Mouse (Mus musculus): ENCODE data around the gene 6030468B19Rik. TPM values are rescaled to one million over a fixed set of nuclear protein-coding genes. Genes with fewer than 3 reads are reported as not detected.
A peak's percentile ranks its signal among the peaks of the same experiment; 100 is the strongest.

6030468B19Rik gene
- 90.0 and 95.8 TPM in 2 replicates for polyA plus RNA-seq (2015; fragmentation: Nextera tagmentation; extraction: Ambion mirVana)

DNA sequence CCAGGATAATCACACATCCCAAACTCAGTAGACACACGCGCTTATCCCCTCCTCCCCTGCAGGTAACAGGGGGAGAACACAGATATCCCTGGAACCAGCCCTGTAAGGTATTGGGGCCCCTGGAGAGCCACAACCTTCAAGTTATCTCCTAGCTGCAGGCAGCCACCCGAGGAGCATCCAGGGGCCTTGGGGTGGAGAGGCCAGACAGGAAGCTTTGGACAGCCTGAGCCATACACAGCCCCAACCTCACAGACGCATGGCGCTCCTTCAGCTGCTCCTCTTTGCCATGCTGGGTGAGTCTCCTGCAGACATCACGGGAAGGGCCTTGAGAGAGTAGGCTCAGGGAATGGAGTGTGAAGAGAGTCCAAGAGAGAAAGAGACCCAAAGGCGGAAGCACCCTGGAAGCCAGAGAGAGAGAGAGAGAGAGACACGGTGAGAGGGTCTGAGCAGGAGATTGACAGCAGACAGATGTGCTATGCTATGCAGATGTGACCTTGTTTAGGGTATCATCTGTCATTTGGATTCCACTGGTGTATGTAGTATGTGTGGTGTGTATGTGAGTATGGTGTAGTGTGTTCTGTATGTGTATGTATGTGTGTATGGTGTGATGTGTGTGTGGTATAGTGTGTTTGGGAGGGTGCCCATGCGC lies at the start of gene 6030468B19Rik:
6030468B19Rik (plus strand) TSS at position 150 of the 649 bp plus-strand sequence.
- Histone ChIP-seq H3K27ac (replicated peaks) (peak within 1 kb of the TSS; percentile 98), H3K9me3 (replicated peaks) (no peaks in the 10 kb centered on the region), H3K36me3 (replicated peaks) (peaks cover 40% of the 10 kb centered on the region), H3K4me2 (peak within 1 kb of the TSS; percentile 80), H3K4me3 (replicated peaks) (peak within 1 kb of the TSS; percentile 70), H3K9ac (peak within 1 kb of the TSS; percentile 79), H3K4me1 (replicated peaks) (peaks cover 83% of the 10 kb centered on the region), H3K27me3 (no peaks in the 10 kb centered on the region)
- WGBS (ENCODE audit: insufficient replicate concordance): 15% methylated on average over 9 of the region's 9 CpGs
- peak; percentile 96 for ATAC-seq (ENCODE audit: insufficient read depth)

DNA sequence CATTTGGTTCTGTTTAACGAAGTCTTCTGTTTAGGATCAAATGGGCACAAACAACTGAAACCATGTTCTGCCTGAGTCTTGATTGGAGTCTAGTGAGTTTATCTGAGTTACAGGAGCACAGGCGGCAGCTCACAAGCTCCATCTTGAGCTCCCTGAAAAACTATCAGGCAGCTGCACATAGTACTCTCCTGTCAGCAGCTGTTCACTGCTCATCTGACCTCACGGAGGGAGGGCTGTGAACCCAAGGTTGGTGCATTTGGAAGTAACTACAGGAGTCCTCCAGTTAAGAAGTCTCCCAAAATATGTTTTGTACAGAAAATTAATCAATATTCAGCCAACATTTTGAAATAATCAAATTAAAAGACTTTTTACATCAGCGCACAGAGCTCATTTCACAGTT lies 48.8 kb upstream of the 6030468B19Rik start:
- no peaks in the 10 kb centered on the region for H3K9me3 ChIP-seq (replicated peaks)
- H3K9ac ChIP-seq: no peak overlapping the region
- no peak overlapping the region for H3K4me2 ChIP-seq
- H3K27ac ChIP-seq (replicated peaks): no peak overlapping the region
- ATAC-seq (ENCODE audit: insufficient read depth): no peak
- H3K36me3 ChIP-seq (replicated peaks): peaks cover 92% of the 10 kb centered on the region
- no peaks in the 10 kb centered on the region for H3K27me3 ChIP-seq
- H3K4me1 ChIP-seq (replicated peaks): no peaks in the 10 kb centered on the region
- WGBS (ENCODE audit: insufficient replicate concordance): 73% methylated on average over 4 of the region's 4 CpGs
- H3K4me3 ChIP-seq (replicated peaks): no peak overlapping the region

DNA sequence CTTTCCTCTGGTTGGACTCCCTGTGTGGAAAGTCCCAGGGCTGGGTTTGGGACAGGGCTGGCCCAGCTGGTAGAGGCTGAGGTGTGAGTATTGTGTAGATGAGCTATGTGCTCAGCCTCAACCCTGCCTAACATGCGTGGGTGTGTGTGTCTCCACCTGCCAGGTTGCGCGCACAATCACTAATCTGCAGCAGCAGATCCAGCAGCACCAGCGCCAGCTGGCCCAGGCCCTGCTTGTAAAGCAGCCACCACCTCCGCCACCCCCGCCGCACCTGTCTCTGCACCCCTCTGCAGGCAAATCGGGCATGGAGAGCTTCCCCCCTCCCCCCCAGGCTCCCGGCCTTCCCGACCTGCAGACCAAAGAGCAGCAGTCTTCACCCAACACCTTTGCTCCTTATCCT lies 48.0 kb upstream of the 6030468B19Rik start:
- H3K9me3 ChIP-seq (replicated peaks): no peaks in the 10 kb centered on the region
- no peaks in the 10 kb centered on the region for H3K27me3 ChIP-seq
- H3K4me2 ChIP-seq: no peak overlapping the region
- H3K4me1 ChIP-seq (replicated peaks): no peaks in the 10 kb centered on the region
- no peak overlapping the region for H3K27ac ChIP-seq (replicated peaks)
- H3K4me3 ChIP-seq (replicated peaks): no peak overlapping the region
- WGBS (ENCODE audit: insufficient replicate concordance): 88% methylated on average over 10 of the region's 10 CpGs
- H3K36me3 ChIP-seq (replicated peaks): peaks cover 93% of the 10 kb centered on the region
- no peak for ATAC-seq (ENCODE audit: insufficient read depth)
- H3K9ac ChIP-seq: no peak overlapping the region

DNA sequence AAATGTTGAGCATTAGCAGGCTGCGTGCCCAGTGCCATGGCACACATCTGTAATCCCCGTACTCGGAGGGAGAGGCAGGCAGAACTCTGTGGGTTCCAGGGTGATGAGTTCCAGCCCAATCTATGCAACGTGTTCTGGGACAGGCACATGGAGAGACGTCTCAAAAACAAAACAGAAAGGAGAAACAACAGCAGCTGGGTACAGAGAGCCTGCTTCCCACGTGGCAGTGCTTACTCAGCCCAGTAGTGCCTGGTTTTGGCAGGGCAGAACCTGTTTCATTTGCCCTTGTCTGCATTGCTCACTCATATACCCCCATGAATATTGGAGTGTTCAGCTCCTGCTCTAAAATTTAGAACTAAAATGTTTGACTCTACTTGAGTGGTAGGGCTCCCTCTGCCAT lies 45.9 kb upstream of the 6030468B19Rik start:
- Histone ChIP-seq H3K4me1 (replicated peaks) (no peaks in the 10 kb centered on the region), H3K36me3 (replicated peaks) (peaks cover 95% of the 10 kb centered on the region)

DNA sequence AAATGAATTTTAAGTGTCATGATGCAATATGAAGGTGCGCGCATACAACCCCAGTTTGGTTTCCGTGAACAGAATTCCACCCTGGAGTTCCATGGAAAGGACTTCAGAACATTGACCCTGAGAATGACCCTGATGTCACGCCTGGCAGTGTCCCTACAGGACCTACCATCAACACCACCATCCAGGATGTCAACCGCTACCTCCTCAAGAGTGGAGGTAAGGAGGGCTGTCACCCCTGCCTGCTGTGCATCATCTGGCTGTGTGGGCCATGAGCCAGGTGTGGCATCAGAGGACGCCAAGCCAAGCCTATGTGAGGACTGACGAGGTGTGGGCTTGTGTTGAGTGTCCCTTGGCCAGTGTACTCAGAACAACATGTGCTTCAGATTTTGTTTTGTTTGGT lies 41.6 kb upstream of the 6030468B19Rik start:
- Histone ChIP-seq H3K36me3 (replicated peaks) (peaks cover 94% of the 10 kb centered on the region), H3K9ac (no peak overlapping the region), H3K4me3 (replicated peaks) (no peak overlapping the region), H3K9me3 (replicated peaks) (no peaks in the 10 kb centered on the region), H3K4me2 (no peak overlapping the region), H3K4me1 (replicated peaks) (no peaks in the 10 kb centered on the region), H3K27me3 (no peaks in the 10 kb centered on the region), H3K27ac (replicated peaks) (no peak overlapping the region)
- no peak for ATAC-seq (ENCODE audit: insufficient read depth)
- 88% methylated on average over 7 of the region's 7 CpGs for WGBS (ENCODE audit: insufficient replicate concordance)

More for the DNA sequence above, 45.9 kb upstream of the 6030468B19Rik start:
- H3K9ac ChIP-seq: no peak overlapping the region
- H3K4me2 ChIP-seq: no peak overlapping the region
- no peaks in the 10 kb centered on the region for H3K9me3 ChIP-seq (replicated peaks)
- ATAC-seq (ENCODE audit: insufficient read depth): no peak
- no peak overlapping the region for H3K27ac ChIP-seq (replicated peaks)
- 78% methylated on average over 6 of the region's 6 CpGs for WGBS (ENCODE audit: insufficient replicate concordance)
- no peak overlapping the region for H3K4me3 ChIP-seq (replicated peaks)
- no peaks in the 10 kb centered on the region for H3K27me3 ChIP-seq

DNA sequence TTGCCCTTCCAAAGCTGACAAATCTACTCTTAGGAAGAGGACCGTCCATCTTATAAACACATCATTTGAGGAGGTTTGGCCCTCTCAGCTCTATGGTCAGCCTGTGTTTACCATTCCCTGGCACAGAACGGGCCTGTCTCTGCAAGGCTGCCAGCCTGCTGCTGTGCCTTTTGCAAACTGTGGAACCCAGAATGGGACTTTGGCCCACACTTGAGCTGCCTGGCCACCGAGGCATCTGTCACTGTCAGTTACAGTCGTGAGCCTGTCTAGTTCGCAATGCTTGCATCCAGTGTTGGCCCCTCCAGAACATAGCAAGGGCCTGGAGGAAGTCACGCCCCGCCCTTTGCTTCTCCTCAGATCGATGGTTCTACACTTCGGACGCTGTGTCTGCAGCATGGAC lies 38.2 kb upstream of the 6030468B19Rik start:
- H3K36me3 ChIP-seq (replicated peaks): peaks cover 89% of the 10 kb centered on the region
- WGBS (ENCODE audit: insufficient replicate concordance): 83% methylated on average over 10 of the region's 10 CpGs
- H3K27ac ChIP-seq (replicated peaks): no peak overlapping the region
- no peak overlapping the region for H3K4me3 ChIP-seq (replicated peaks)
- ATAC-seq (ENCODE audit: insufficient read depth): no peak
- no peaks in the 10 kb centered on the region for H3K27me3 ChIP-seq
- H3K9me3 ChIP-seq (replicated peaks): no peaks in the 10 kb centered on the region
- H3K9ac ChIP-seq: no peak overlapping the region
- H3K4me1 ChIP-seq (replicated peaks): no peaks in the 10 kb centered on the region
- H3K4me2 ChIP-seq: no peak overlapping the region

DNA sequence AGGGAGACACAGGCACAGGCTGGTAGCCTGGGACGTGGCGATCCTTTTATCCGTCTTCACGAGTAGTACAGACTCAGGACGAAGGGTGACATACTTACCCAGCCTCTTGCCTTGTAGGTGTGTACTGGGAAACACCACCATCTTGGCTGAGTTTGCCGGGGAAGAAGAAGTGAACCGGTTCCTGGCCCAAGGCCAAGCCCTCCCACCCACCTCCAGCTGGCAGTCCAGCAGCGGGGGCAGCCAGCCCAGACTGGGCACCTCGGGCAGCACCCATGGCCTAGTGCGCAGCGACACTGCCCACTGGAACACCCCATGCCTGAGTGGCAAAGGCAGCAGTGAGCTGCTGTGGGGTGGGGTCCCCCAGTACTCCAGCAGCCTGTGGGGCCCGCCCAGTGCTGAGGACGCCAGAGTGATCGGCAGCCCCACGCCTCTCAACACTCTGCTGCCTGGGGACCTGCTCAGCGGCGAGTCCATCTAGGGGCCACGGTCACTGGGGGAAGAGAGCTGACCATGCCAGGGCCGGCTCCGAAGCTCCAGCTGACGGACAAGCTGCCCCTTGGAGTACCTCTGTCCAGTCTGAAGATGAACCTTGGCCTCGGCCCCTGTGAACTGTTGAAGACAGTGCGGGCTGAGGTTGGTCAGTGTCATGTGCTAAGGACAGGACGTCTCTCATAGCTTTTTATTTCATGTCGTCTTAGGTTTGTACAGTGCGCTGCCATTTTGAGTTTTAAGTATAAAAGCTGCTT lies 36.9 kb upstream of the 6030468B19Rik start:
- whole genome bisulfite sequencing (ENCODE audit: insufficient replicate concordance): 89% methylated on average over 26 of the region's 26 CpGs
- Histone ChIP-seq H3K36me3 (replicated peaks) (peaks cover 89% of the 10 kb centered on the region), H3K9ac (no peak overlapping the region), H3K4me1 (replicated peaks) (peaks cover 5% of the 10 kb centered on the region; the same call in 1 of the 2 replicates), H3K9me3 (replicated peaks) (no peaks in the 10 kb centered on the region), H3K4me3 (replicated peaks) (no peak overlapping the region), H3K27ac (replicated peaks) (no peak overlapping the region), H3K4me2 (no peak overlapping the region), H3K27me3 (no peaks in the 10 kb centered on the region)
- ATAC-seq (ENCODE audit: insufficient read depth): no peak

DNA sequence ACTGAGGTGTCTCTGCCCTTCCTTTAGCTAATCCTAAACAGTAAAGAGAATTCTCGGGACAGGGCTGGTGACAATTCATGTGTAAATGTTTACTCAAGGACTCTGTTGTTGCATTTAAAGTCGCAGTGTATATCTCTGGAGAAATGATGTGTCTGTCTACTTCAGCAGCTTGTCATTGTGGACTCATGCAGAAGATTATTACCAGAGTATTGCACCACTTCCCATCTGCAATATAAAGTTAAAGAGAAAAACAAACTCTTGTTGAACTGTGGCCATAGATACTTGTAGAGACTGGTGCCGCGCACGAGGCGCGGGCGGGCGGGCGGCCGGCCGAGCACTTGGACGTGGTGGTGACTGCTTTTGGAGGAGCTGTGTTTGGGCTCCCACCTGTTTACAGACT lies 35.7 kb upstream of the 6030468B19Rik start:
- no peak for ATAC-seq (ENCODE audit: insufficient read depth)
- H3K27me3 ChIP-seq: no peaks in the 10 kb centered on the region
- H3K4me3 ChIP-seq (replicated peaks): no peak overlapping the region
- H3K4me2 ChIP-seq: no peak overlapping the region
- H3K4me1 ChIP-seq (replicated peaks): peaks cover 5% of the 10 kb centered on the region; the same call in 1 of the 2 replicates
- H3K27ac ChIP-seq (replicated peaks): no peak overlapping the region
- peaks cover 91% of the 10 kb centered on the region for H3K36me3 ChIP-seq (replicated peaks)
- H3K9ac ChIP-seq: no peak overlapping the region
- 87% methylated on average over 13 of the region's 13 CpGs for WGBS (ENCODE audit: insufficient replicate concordance)
- no peaks in the 10 kb centered on the region for H3K9me3 ChIP-seq (replicated peaks)

DNA sequence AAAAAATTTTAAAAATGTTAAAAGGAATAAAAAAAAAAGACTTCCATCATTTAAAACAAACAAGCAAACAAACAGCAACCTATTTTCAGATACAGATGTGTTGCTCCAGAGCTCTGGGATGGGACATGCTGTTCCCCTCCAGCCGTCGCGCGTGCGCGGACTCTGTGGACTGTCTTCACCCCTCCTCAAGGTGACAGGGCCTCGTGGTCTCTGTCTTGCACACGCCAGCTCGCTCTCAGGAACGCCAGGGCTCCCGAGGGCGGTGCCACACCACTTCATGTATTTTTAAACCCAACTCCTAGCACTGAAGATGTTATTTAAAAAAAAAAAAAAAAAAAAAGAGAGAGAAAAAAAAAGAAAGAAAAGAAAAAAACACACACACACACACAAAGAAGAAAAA lies 35.2 kb upstream of the 6030468B19Rik start:
- H3K36me3 ChIP-seq (replicated peaks): peaks cover 92% of the 10 kb centered on the region
- no peak overlapping the region for H3K4me2 ChIP-seq
- 74% methylated on average over 12 of the region's 12 CpGs for WGBS (ENCODE audit: insufficient replicate concordance)
- peaks cover 5% of the 10 kb centered on the region; the same call in 1 of the 2 replicates for H3K4me1 ChIP-seq (replicated peaks)
- ATAC-seq (ENCODE audit: insufficient read depth): no peak
- H3K9ac ChIP-seq: no peak overlapping the region
- H3K4me3 ChIP-seq (replicated peaks): no peak overlapping the region
- H3K27ac ChIP-seq (replicated peaks): no peak overlapping the region
- H3K27me3 ChIP-seq: no peaks in the 10 kb centered on the region
- no peaks in the 10 kb centered on the region for H3K9me3 ChIP-seq (replicated peaks)

DNA sequence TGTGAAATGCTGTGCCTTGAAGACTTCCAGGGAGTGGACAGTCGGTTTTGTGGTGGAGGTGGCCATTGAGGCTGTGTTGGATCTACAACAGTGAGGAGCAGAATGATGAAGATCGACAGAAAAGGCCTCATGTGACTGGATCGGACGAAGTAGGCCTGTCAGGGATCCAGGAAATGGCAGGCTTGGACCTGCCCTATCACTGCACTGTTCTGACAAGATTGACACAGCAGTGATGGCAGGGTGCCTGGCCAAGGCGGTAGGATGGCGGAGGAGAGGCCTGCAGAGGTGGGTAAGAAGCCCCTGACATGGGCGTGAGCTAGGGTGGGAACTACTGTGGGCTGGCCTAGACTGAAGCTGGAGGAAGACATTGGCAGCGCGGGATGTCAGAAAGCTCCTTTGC lies 33.1 kb upstream of the 6030468B19Rik start:
- no peak for ATAC-seq (ENCODE audit: insufficient read depth)
- H3K4me1 ChIP-seq (replicated peaks): peaks cover 10% of the 10 kb centered on the region; the same call in 1 of the 2 replicates
- H3K9ac ChIP-seq: no peak overlapping the region
- 80% methylated on average over 9 of the region's 9 CpGs for WGBS (ENCODE audit: insufficient replicate concordance)
- H3K4me2 ChIP-seq: no peak overlapping the region
- no peaks in the 10 kb centered on the region for H3K27me3 ChIP-seq
- no peaks in the 10 kb centered on the region for H3K9me3 ChIP-seq (replicated peaks)
- no peak overlapping the region for H3K4me3 ChIP-seq (replicated peaks)
- no peak overlapping the region for H3K27ac ChIP-seq (replicated peaks)
- H3K36me3 ChIP-seq (replicated peaks): peaks cover 93% of the 10 kb centered on the region

DNA sequence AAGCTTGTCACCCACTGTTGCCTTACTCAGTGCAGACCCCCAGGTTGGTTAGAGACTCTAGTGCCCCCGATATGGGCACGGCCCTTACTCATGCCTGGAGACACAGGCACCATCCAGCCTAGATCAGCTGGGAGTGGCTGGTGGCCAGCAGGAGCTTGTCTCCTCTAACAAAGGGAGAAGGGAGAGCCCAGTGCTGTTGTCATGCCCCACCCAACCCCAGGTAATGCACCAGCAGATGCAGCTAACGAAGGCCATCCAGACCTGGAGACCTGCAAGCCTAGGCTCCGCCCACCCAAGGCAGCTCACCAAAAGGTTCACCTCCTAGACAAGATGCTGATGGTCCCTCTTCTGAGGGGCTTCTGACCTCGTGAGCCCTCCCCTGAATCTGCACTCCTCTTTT lies 32.1 kb upstream of the 6030468B19Rik start:
- Histone ChIP-seq H3K9ac (no peak overlapping the region), H3K4me2 (no peak overlapping the region), H3K4me1 (replicated peaks) (peaks cover 10% of the 10 kb centered on the region; the same call in 1 of the 2 replicates), H3K27me3 (no peaks in the 10 kb centered on the region), H3K4me3 (replicated peaks) (no peak overlapping the region), H3K9me3 (replicated peaks) (no peaks in the 10 kb centered on the region), H3K27ac (replicated peaks) (0 out of 2 replicates have a peak overlapping the region, but pooled peaks have one; percentile 19), H3K36me3 (replicated peaks) (peaks cover 93% of the 10 kb centered on the region)
- WGBS (ENCODE audit: insufficient replicate concordance): 78% methylated on average over 5 of the region's 5 CpGs
- no peak for ATAC-seq (ENCODE audit: insufficient read depth)
